Mouse (Mus musculus): ENCODE results near the gene Inka2.

GRCm38 (mm10) chr3:105756505-105756904 lies 52.1 kb downstream of the Inka2 start:
- no peak for TF ChIP-seq POLR2A (IDR thresholded peaks at IDR 0.05; ENCODE audit: insufficient read depth, low read depth, low read length)
- no peak for TF ChIP-seq CTCF (IDR thresholded peaks at IDR 0.05; ENCODE audit: insufficient read depth, low read depth, low read length)
